Mouse (Mus musculus) myocyte (in vitro differentiated cells): ENCODE data around the gene Srpk2. TPM values are rescaled to one million over a fixed set of nuclear protein-coding genes. Genes with fewer than 3 reads are reported as not detected.
A peak's percentile ranks its signal among the peaks of the same experiment; 100 is the strongest.

Experiments used
- H3K27me3 ChIP-seq: one replicate; pipeline ENCODE4 v1.6.1; 2011; ENCODE audit not compliant: control insufficient read depth, insufficient read depth, insufficient read length
- H3K36me3 ChIP-seq: one replicate; pipeline ENCODE4 v1.6.1; 2011; ENCODE audit not compliant: control insufficient read depth, insufficient read depth
- H3K4me2 ChIP-seq: one replicate; pipeline ENCODE4 v1.6.1; 2011; ENCODE audit warnings: low read depth, control low read depth
- H3K4me3 ChIP-seq: one replicate; pipeline ENCODE4 v1.5.1; 2011; ENCODE audit warnings: mild to moderate bottlenecking, control low read depth, moderate library complexity
- H3K79me2 ChIP-seq: one replicate; pipeline ENCODE4 v1.6.1; 2011; ENCODE audit not compliant: control insufficient read depth, insufficient read depth
- H3ac ChIP-seq: one replicate; pipeline ENCODE4 v1.6.1; 2011; ENCODE audit not compliant: control insufficient read depth, insufficient read length
- CEBPB ChIP-seq: IDR thresholded peaks from 2 replicates; pipeline ENCODE4 v1.6.1; 2011; ENCODE audit warnings: mild to moderate bottlenecking, moderate library complexity; ENCODE audit not compliant: poor library complexity, insufficient read depth, severe bottlenecking
- E2F4 ChIP-seq: IDR thresholded peaks from one replicate; pipeline ENCODE4 v1.6.1; 2011; ENCODE audit warnings: mild to moderate bottlenecking, control low read depth, moderate library complexity; ENCODE audit not compliant: insufficient read depth
- MAX ChIP-seq: IDR thresholded peaks from one replicate; pipeline ENCODE4 v1.6.1; 2011; ENCODE audit warnings: low read depth, mild to moderate bottlenecking, control low read depth
- MYOD1 ChIP-seq, 3 experiments: IDR thresholded peaks; one replicate each; pipeline ENCODE4 v1.6.1; 2011; ENCODE audit warnings: control low read depth in 2 of 3, low read depth in 2 of 3, mild to moderate bottlenecking in 2 of 3, moderate library complexity in 1 of 3; ENCODE audit not compliant: insufficient read length in 2 of 3, control insufficient read depth in 1 of 3
- MYOG ChIP-seq, 3 experiments: IDR thresholded peaks; one replicate each; pipeline ENCODE4 v1.6.1; 2011; ENCODE audit warnings: control low read depth in 2 of 3, low read depth in 2 of 3, mild to moderate bottlenecking in 2 of 3; ENCODE audit not compliant: insufficient read length in 2 of 3, control insufficient read depth in 1 of 3, insufficient read depth in 1 of 3
- POLR2A ChIP-seq: IDR thresholded peaks from one replicate; pipeline ENCODE4 v1.6.1; 2011; ENCODE audit warnings: low read depth, mild to moderate bottlenecking, control low read depth, moderate library complexity; ENCODE audit not compliant: insufficient read length
- POLR2AphosphoS2 ChIP-seq: IDR thresholded peaks from one replicate; pipeline ENCODE4 v1.6.1; 2011; ENCODE audit warnings: low read depth, control low read depth; ENCODE audit not compliant: insufficient read length
- REST ChIP-seq: IDR thresholded peaks from one replicate; pipeline ENCODE4 v1.6.1; 2011; ENCODE audit warnings: mild to moderate bottlenecking, control low read depth, moderate library complexity; ENCODE audit not compliant: insufficient read depth, insufficient read length
- SRF ChIP-seq: IDR thresholded peaks from one replicate; pipeline ENCODE4 v1.6.1; 2011; ENCODE audit warnings: low read depth; ENCODE audit not compliant: control insufficient read depth, insufficient read length
- TCF12 ChIP-seq: IDR thresholded peaks from one replicate; pipeline ENCODE4 v1.6.1; 2011; ENCODE audit warnings: mild to moderate bottlenecking, control low read depth; ENCODE audit not compliant: poor library complexity, insufficient read depth, severe bottlenecking
- TCF3 ChIP-seq: IDR thresholded peaks from one replicate; pipeline ENCODE4 v1.6.1; 2011; ENCODE audit warnings: low read depth, control low read depth; ENCODE audit not compliant: insufficient read length
- USF1 ChIP-seq: IDR thresholded peaks from one replicate; pipeline ENCODE4 v1.6.1; 2011; ENCODE audit warnings: low read depth, mild to moderate bottlenecking, control low read depth, moderate library complexity
- polyA plus RNA-seq: library from polyadenylated mRNA; unstranded; fragments of >200 nt; fragmentation: generic; extraction: Trizol; gene quantifications from one replicate; pipeline ENCODE4 v1.2.1, GENCODE M21; 2012; ENCODE audit warnings: missing spikeins

The Srpk2 gene
- polyA plus RNA-seq, 1 experiment, result 8.1 TPM

GRCm38 (mm10) chr5:23501582-23502316 is 182.7 kb downstream of the Srpk2 start:
- peak; percentile 18 for TF ChIP-seq POLR2A
- TF ChIP-seq TCF3, result no peak
- TF ChIP-seq POLR2AphosphoS2, result peak; percentile 68
- no peak overlapping the region for H3ac ChIP-seq
- no peaks in the 10 kb centered on the region for H3K27me3 ChIP-seq
- H3K4me3 ChIP-seq, result no peak overlapping the region
- peaks cover 68% of the 10 kb centered on the region for H3K36me3 ChIP-seq
- H3K4me2 ChIP-seq, result no peak overlapping the region
- no peaks in the 10 kb centered on the region for H3K79me2 ChIP-seq

DNA sequence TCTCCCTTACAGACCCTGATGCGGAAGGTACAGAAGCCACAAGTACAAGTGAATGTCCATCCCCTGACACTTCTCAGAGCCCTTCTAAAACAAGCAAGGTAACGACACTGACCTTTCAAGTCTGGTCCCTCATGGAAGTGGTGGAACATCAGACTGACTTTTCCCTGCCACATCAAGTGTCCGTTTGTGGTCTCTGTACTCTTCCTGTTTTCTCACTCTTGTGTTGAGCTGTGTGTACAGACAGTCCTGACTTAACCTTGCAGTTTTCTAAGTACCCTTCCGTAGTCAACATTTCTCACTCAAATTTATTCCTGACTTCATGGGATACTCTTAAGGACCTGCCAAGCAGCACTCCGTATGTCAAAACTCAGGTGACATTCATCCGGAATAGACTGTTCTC is 183.7 kb downstream of the Srpk2 start:
- H3K4me2 ChIP-seq, result no peak overlapping the region
- no peaks in the 10 kb centered on the region for H3K79me2 ChIP-seq
- no peak overlapping the region for H3ac ChIP-seq
- H3K27me3 ChIP-seq, result no peaks in the 10 kb centered on the region
- H3K36me3 ChIP-seq, result peaks cover 75% of the 10 kb centered on the region
- TF ChIP-seq POLR2AphosphoS2 (no peak), USF1 (no peak), MYOG (IDR thresholded peaks at IDR 0.05; ENCODE audit: control insufficient read depth in 1 of 3, insufficient read depth in 1 of 3, insufficient read length in 2 of 3, low read depth in 2 of 3) (no peak), POLR2A (no peak)
- no peak overlapping the region for H3K4me3 ChIP-seq

- no peak overlapping the region for H3K4me3 ChIP-seq
- TF ChIP-seq MYOG (IDR thresholded peaks at IDR 0.05; ENCODE audit: control insufficient read depth in 1 of 3, insufficient read depth in 1 of 3, insufficient read length in 2 of 3, low read depth in 2 of 3) (no peak), CEBPB (no peak), E2F4 (no peak), TCF12 (no peak), REST (no peak)
- peaks cover 83% of the 10 kb centered on the region for H3K36me3 ChIP-seq
- H3ac ChIP-seq, result no peak overlapping the region
- H3K27me3 ChIP-seq, result no peaks in the 10 kb centered on the region
- H3K4me2 ChIP-seq, result no peak overlapping the region
- H3K79me2 ChIP-seq, result no peaks in the 10 kb centered on the region
Observed at GRCm38 (mm10) chr5:23499257-23499656, 185.2 kb downstream of the Srpk2 start.

DNA sequence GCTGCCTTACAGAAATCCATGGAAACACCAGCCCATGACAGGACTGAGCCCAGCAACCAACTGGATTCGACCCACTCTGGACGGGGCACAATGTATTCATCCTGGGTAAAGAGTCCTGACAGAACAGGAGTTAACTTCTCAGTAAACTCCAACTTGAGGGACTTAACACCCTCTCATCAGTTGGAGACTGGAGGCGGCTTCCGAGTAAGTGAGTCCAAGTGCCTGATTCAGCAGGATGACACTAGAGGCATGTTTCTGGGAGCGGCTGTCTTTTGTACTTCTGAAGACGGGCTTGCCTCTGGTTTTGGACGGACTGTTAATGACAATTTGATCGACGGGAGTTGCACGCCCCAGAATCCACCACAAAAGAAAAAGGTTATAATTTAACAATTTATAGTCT is 186.5 kb downstream of the Srpk2 start:
- Histone ChIP-seq H3K36me3 (peaks cover 80% of the 10 kb centered on the region), H3ac (no peak overlapping the region), H3K27me3 (no peaks in the 10 kb centered on the region), H3K4me3 (no peak overlapping the region), H3K79me2 (no peaks in the 10 kb centered on the region), H3K4me2 (no peak overlapping the region)
- TF ChIP-seq MYOD1 (IDR thresholded peaks at IDR 0.05; ENCODE audit: control insufficient read depth in 1 of 3, insufficient read length in 2 of 3, low read depth in 2 of 3) (no peak), E2F4 (no peak), POLR2A (no peak), USF1 (no peak), SRF (no peak), POLR2AphosphoS2 (no peak), MAX (no peak), CEBPB (no peak), MYOG (IDR thresholded peaks at IDR 0.05; ENCODE audit: control insufficient read depth in 1 of 3, insufficient read depth in 1 of 3, insufficient read length in 2 of 3, low read depth in 2 of 3) (no peak), TCF3 (no peak), TCF12 (no peak), REST (no peak)

- H3K27me3 ChIP-seq, result no peaks in the 10 kb centered on the region
- no peaks in the 10 kb centered on the region for H3K79me2 ChIP-seq
- peaks cover 81% of the 10 kb centered on the region for H3K36me3 ChIP-seq
- H3K4me3 ChIP-seq, result no peak overlapping the region
- no peak for TF ChIP-seq TCF12
- no peak for TF ChIP-seq SRF
- TF ChIP-seq POLR2AphosphoS2, result no peak
- no peak for TF ChIP-seq E2F4
- TF ChIP-seq MYOD1 (IDR thresholded peaks at IDR 0.05; ENCODE audit: control insufficient read depth in 1 of 3, insufficient read length in 2 of 3, low read depth in 2 of 3), result no peak
- no peak for TF ChIP-seq USF1
- no peak for TF ChIP-seq POLR2A
- no peak for TF ChIP-seq MAX
- TF ChIP-seq MYOG (IDR thresholded peaks at IDR 0.05; ENCODE audit: control insufficient read depth in 1 of 3, insufficient read depth in 1 of 3, insufficient read length in 2 of 3, low read depth in 2 of 3), result no peak
- no peak for TF ChIP-seq REST
- no peak overlapping the region for H3K4me2 ChIP-seq
- no peak overlapping the region for H3ac ChIP-seq
Observed at GRCm38 (mm10) chr5:23496933-23497332, 187.5 kb downstream of the Srpk2 start.
